Mouse (Mus musculus): ENCODE data around the gene Mettl24. TPM values are rescaled to one million over a fixed set of nuclear protein-coding genes. Genes with fewer than 3 reads are reported as not detected.
A peak's percentile ranks its signal among the peaks of the same experiment; 100 is the strongest.

The Mettl24 gene
- polyA plus RNA-seq, 1 experiment from 2014 or later: 1.9 TPM

DNA sequence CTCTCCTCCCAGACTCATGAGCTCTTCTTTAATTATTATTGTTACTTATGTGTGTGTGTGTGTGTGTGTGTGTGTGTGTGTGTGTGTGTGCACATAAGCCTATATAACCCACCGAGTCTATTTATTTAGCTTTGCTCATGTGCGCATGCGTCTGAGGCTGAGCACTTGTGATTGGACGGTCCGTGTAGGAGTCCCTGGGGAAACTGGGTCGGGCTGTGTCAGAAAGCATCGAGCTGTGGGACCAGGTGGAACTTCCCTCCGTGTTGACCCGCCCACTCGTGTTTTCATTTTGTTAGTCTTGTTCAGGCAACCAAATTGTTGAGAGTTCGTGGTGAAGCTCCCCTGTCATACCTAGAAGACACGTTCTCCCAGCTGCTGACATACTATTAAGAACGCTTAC, 35.3 kb downstream of the Mettl24 start:
- Histone ChIP-seq H3K36me3 (ENCODE audit: control insufficient read depth, insufficient read depth, low read length) (no peaks in the 10 kb centered on the region), H3K9me3 (ENCODE audit: control insufficient read depth, low read length) (no peaks in the 10 kb centered on the region), H3K9ac (ENCODE audit: low read length) (no peak overlapping the region), H3K4me2 (replicated peaks; ENCODE audit: low read depth) (no peak overlapping the region), H3K4me1 (replicated peaks; ENCODE audit: control insufficient read depth, insufficient read depth) (no peaks in the 10 kb centered on the region), H3K27me3 (ENCODE audit: control insufficient read depth, insufficient read depth, low read length) (no peaks in the 10 kb centered on the region), H3K27ac (replicated peaks) (no peak overlapping the region), H3K4me3 (ENCODE audit: low read depth, low read length) (no peak overlapping the region)
- DNase-seq (ENCODE audit: low spot score) (no peak), ATAC-seq (ENCODE audit: low FRiP score, low TSS enrichment) (no peak)
- TF ChIP-seq EP300 (optimal IDR thresholded peaks at IDR 0.05) (no peak), CTCF (IDR thresholded peaks at IDR 0.05; ENCODE audit: low read depth) (no peak)
- 89% methylated on average over 13 of the region's 13 CpGs for WGBS

DNA sequence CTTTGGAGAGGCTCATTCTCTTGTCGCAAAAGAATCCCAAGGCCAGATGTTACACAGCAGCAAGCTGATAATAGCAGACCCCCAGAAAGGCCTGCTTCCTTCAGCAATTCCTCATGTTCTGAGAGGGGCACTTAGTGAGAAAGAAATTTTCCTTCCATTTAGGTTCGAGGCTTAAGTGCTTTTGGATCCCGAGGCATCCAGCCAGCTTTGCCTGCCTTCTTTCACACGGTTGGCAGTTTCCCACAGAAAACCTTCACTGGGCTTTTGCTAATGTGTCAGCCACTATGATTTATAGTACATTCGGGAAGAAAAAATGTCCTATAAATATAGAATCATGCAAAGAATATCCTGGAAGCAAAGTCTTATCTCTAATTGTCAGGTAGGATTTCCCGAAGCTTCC, 36.0 kb downstream of the Mettl24 start:
- ATAC-seq (ENCODE audit: low FRiP score, low TSS enrichment): peak; percentile 10; the same call in 1 of the 2 replicates
- Histone ChIP-seq H3K27ac (replicated peaks) (no peak overlapping the region), H3K36me3 (ENCODE audit: control insufficient read depth, insufficient read depth, low read length) (no peaks in the 10 kb centered on the region), H3K4me2 (replicated peaks; ENCODE audit: low read depth) (no peak overlapping the region), H3K9me3 (ENCODE audit: control insufficient read depth, low read length) (no peaks in the 10 kb centered on the region), H3K27me3 (ENCODE audit: control insufficient read depth, insufficient read depth, low read length) (no peaks in the 10 kb centered on the region), H3K4me1 (replicated peaks; ENCODE audit: control insufficient read depth, insufficient read depth) (no peaks in the 10 kb centered on the region), H3K4me3 (ENCODE audit: low read depth, low read length) (no peak overlapping the region), H3K9ac (ENCODE audit: low read length) (no peak overlapping the region)
- no peak for DNase-seq (ENCODE audit: low spot score)
- TF ChIP-seq CTCF (IDR thresholded peaks at IDR 0.05; ENCODE audit: low read depth): no peak
- WGBS: 40% methylated on average over 6 of the region's 6 CpGs

DNA sequence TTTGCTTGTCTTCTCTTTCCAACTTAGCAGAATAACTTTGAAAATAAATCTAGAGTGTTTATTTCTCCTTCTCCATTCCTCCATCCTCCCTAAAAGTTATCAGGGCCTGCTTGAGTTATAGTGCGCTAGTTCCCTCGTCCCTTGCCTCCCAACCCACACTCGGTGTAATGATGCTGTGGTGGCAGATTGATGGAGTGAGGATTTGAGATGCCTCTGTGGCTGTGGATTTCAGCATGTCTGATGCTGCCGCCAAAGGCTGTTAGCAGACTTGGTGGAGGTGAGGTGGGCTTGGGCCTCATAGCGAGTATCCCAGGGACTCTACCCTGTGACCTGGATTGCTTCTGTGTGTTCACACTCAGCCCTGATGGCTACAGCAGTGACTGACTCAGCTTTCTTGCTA, 37.8 kb downstream of the Mettl24 start:
- H3K4me3 ChIP-seq (ENCODE audit: low read depth, low read length): no peak overlapping the region
- H3K9ac ChIP-seq (ENCODE audit: low read length): no peak overlapping the region
- H3K4me1 ChIP-seq (replicated peaks; ENCODE audit: control insufficient read depth, insufficient read depth): no peaks in the 10 kb centered on the region
- H3K4me2 ChIP-seq (replicated peaks; ENCODE audit: low read depth): no peak overlapping the region
- H3K27me3 ChIP-seq (ENCODE audit: control insufficient read depth, insufficient read depth, low read length): no peaks in the 10 kb centered on the region
- no peaks in the 10 kb centered on the region for H3K9me3 ChIP-seq (ENCODE audit: control insufficient read depth, low read length)
- 66% methylated on average over 5 of the region's 5 CpGs for WGBS
- ATAC-seq (ENCODE audit: low FRiP score, low TSS enrichment): no peak
- no peak overlapping the region for H3K27ac ChIP-seq (replicated peaks)
- H3K36me3 ChIP-seq (ENCODE audit: control insufficient read depth, insufficient read depth, low read length): no peaks in the 10 kb centered on the region
- no peak for TF ChIP-seq CTCF (IDR thresholded peaks at IDR 0.05; ENCODE audit: low read depth)
- no peak for TF ChIP-seq EP300 (optimal IDR thresholded peaks at IDR 0.05)
- no peak for DNase-seq (ENCODE audit: low spot score)

DNA sequence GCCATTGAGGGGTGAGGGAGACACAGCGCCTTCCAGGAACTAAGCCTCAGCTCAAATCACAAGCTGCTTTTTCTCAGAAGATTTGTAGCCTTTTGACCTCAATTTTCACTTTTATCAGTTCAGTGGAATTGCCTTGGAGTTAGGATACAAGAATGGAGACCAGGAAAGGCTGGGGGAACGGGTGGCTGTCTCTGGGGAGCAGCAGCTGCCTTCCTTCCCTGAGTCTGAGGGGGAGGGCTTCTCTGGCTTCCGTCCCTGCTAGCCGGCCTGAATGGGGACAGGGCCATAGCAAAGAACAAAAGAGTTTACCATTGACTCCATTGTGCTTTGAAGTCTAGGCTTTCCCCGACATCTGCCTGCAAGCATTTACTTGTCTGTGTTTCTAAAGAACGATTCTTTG, 41.3 kb downstream of the Mettl24 start:
- H3K27me3 ChIP-seq (ENCODE audit: control insufficient read depth, insufficient read depth, low read length): no peaks in the 10 kb centered on the region
- 53% methylated on average over 6 of the region's 6 CpGs for WGBS
- H3K4me2 ChIP-seq (replicated peaks; ENCODE audit: low read depth): no peak overlapping the region
- no peaks in the 10 kb centered on the region for H3K4me1 ChIP-seq (replicated peaks; ENCODE audit: control insufficient read depth, insufficient read depth)
- no peak overlapping the region for H3K9ac ChIP-seq (ENCODE audit: low read length)
- ATAC-seq (ENCODE audit: low FRiP score, low TSS enrichment) (no peak), DNase-seq (ENCODE audit: low spot score) (no peak)
- H3K4me3 ChIP-seq (ENCODE audit: low read depth, low read length): no peak overlapping the region
- no peaks in the 10 kb centered on the region for H3K36me3 ChIP-seq (ENCODE audit: control insufficient read depth, insufficient read depth, low read length)
- TF ChIP-seq EP300 (optimal IDR thresholded peaks at IDR 0.05): no peak
- TF ChIP-seq CTCF (IDR thresholded peaks at IDR 0.05; ENCODE audit: low read depth): no peak
- H3K9me3 ChIP-seq (ENCODE audit: control insufficient read depth, low read length): no peaks in the 10 kb centered on the region
- no peak overlapping the region for H3K27ac ChIP-seq (replicated peaks)

DNA sequence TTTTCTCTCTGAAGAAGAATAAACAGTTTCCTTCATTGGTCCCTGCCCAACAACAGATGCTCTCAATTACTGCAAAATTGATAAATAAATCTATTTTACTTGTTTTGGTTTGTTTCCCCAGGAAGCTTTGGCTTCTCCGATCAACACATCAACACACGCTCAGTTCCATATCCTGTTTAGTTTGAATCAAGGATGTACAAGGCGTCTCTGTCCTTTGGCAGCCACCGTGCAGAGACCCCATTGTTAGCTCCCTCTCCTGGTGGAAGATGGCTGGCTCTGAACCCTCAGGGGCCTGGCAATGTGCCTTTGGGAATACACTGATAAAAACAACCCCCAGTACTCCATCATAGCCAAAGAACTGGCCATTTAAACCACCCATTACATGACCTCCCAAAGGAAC, 42.0 kb downstream of the Mettl24 start:
- Histone ChIP-seq H3K27me3 (ENCODE audit: control insufficient read depth, insufficient read depth, low read length) (no peaks in the 10 kb centered on the region), H3K4me3 (ENCODE audit: low read depth, low read length) (no peak overlapping the region), H3K36me3 (ENCODE audit: control insufficient read depth, insufficient read depth, low read length) (no peaks in the 10 kb centered on the region), H3K4me2 (replicated peaks; ENCODE audit: low read depth) (no peak overlapping the region), H3K9me3 (ENCODE audit: control insufficient read depth, low read length) (no peaks in the 10 kb centered on the region), H3K4me1 (replicated peaks; ENCODE audit: control insufficient read depth, insufficient read depth) (no peaks in the 10 kb centered on the region), H3K9ac (ENCODE audit: low read length) (no peak overlapping the region), H3K27ac (replicated peaks) (no peak overlapping the region)
- 72% methylated on average over 4 of the region's 4 CpGs for WGBS
- no peak for DNase-seq (ENCODE audit: low spot score)
- TF ChIP-seq CTCF (IDR thresholded peaks at IDR 0.05; ENCODE audit: low read depth) (peak; percentile 50), EP300 (optimal IDR thresholded peaks at IDR 0.05) (no peak)
- ATAC-seq (ENCODE audit: low FRiP score, low TSS enrichment): no peak

DNA sequence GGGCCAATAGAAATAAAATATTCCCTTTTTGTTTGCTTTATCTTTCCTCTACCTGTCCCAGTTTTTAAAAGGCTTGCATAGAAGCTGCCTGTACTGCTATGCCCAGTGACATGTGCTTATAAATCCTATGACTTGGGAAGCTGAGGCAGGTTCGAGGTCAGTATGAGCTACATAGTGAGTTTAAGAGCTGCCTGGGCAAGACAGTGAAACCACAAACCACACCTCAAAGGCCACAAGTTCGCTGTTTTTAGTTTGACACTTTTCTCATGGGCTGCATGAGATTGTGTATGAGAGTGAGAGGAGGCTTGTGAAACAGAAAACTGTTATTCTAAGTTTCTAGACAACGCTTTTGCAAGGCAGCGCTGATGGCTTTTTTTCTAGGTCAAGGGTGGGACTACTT, 42.4 kb downstream of the Mettl24 start:
- Histone ChIP-seq H3K27ac (replicated peaks) (no peak overlapping the region), H3K4me1 (replicated peaks; ENCODE audit: control insufficient read depth, insufficient read depth) (no peaks in the 10 kb centered on the region), H3K4me2 (replicated peaks; ENCODE audit: low read depth) (no peak overlapping the region), H3K27me3 (ENCODE audit: control insufficient read depth, insufficient read depth, low read length) (no peaks in the 10 kb centered on the region), H3K9me3 (ENCODE audit: control insufficient read depth, low read length) (no peaks in the 10 kb centered on the region), H3K4me3 (ENCODE audit: low read depth, low read length) (no peak overlapping the region), H3K9ac (ENCODE audit: low read length) (no peak overlapping the region), H3K36me3 (ENCODE audit: control insufficient read depth, insufficient read depth, low read length) (no peaks in the 10 kb centered on the region)
- DNase-seq (ENCODE audit: low spot score): no peak
- TF ChIP-seq EP300 (optimal IDR thresholded peaks at IDR 0.05) (no peak), CTCF (IDR thresholded peaks at IDR 0.05; ENCODE audit: low read depth) (no peak)
- 78% methylated on average over 4 of the region's 4 CpGs for WGBS
- ATAC-seq (ENCODE audit: low FRiP score, low TSS enrichment): no peak
